Mouse (Mus musculus) forebrain, embryonic 16.5 days (tissue): ENCODE results near the gene Pde1b. TPM values are rescaled to one million over a fixed set of nuclear protein-coding genes. Genes with fewer than 3 reads are reported as not detected.

Experiments used
- ATAC-seq: fragments of 200-750 bp; cut with Nextera tagmentation; 2 replicates; pipeline ENCODE4 v1.8.0; 2017; ENCODE audit warnings: mild to moderate bottlenecking, moderate library complexity
- H3K27ac ChIP-seq: fragments of 300-500 bp; sonication (generic); 2 replicates; pipeline ENCODE4 v1.5.1; 2014; ENCODE audit warnings: low read length, control low read depth
- H3K27me3 ChIP-seq: fragments of 300-500 bp; sonication (generic); replicated peaks from 2 replicates; pipeline ENCODE4 v1.6.1; 2014; ENCODE audit warnings: low read length; ENCODE audit not compliant: control insufficient read depth, insufficient read depth
- H3K36me3 ChIP-seq: fragments of 300-500 bp; sonication (generic); 2 replicates; pipeline ENCODE4 v1.6.1; 2014; ENCODE audit not compliant: control insufficient read depth, insufficient read depth
- H3K4me1 ChIP-seq: fragments of 300-500 bp; sonication (generic); replicated peaks from 2 replicates; pipeline ENCODE4 v1.6.1; 2014; ENCODE audit warnings: low read length; ENCODE audit not compliant: control insufficient read depth, insufficient read depth
- H3K4me2 ChIP-seq: fragments of 300-500 bp; sonication (generic); 2 replicates; pipeline ENCODE4 v1.6.1; 2014; ENCODE audit warnings: mild to moderate bottlenecking, low read length, control low read depth
- H3K4me3 ChIP-seq: fragments of 300-500 bp; sonication (generic); replicated peaks from 2 replicates; pipeline ENCODE4 v1.5.1; 2014; ENCODE audit warnings: mild to moderate bottlenecking, low read length, control low read depth
- H3K9ac ChIP-seq: fragments of 300-500 bp; sonication (generic); replicated peaks from 2 replicates; pipeline ENCODE4 v1.6.1; 2014; ENCODE audit warnings: low read depth, low read length, control low read depth
- H3K9me3 ChIP-seq: fragments of 300-500 bp; sonication (generic); 2 replicates; pipeline ENCODE4 v1.6.1; 2016; ENCODE audit warnings: low read length; ENCODE audit not compliant: control insufficient read depth
- WGBS: fragments of 180-500 bp; shearing (Covaris S2); extraction: QIAGEN DNeasy Blood & Tissue Kit; methylation state at CpG from one replicate; pipeline ENCODE4 v1.1.7; 2014; 5-methylcytosine and 5-hydroxymethylcytosine counted together
- polyA plus RNA-seq: library from polyadenylated mRNA; unstranded; fragments of >200 nt; fragmentation: Nextera tagmentation; extraction: Ambion mirVana; gene quantifications from 2 replicates; pipeline ENCODE4 v1.2.1, GENCODE M21; 2015

Pde1b gene
- polyA plus RNA-seq, 1 experiment from 2014 or later = 71.0 TPM

GRCm38 (mm10) chr15:103552096-103552690 is 49.4 kb downstream of the Pde1b start:
- Histone ChIP-seq H3K9me3 (no peaks in the 10 kb centered on the region), H3K4me2 (no peak overlapping the region), H3K27me3 (no peaks in the 10 kb centered on the region), H3K4me1 (no peaks in the 10 kb centered on the region), H3K9ac (no peak overlapping the region), H3K36me3 (no peaks in the 10 kb centered on the region), H3K27ac (no peak overlapping the region), H3K4me3 (no peak overlapping the region)
- ATAC-seq = peak; percentile 62
- 50% methylated on average over 3 of the region's 3 CpGs for WGBS

DNA sequence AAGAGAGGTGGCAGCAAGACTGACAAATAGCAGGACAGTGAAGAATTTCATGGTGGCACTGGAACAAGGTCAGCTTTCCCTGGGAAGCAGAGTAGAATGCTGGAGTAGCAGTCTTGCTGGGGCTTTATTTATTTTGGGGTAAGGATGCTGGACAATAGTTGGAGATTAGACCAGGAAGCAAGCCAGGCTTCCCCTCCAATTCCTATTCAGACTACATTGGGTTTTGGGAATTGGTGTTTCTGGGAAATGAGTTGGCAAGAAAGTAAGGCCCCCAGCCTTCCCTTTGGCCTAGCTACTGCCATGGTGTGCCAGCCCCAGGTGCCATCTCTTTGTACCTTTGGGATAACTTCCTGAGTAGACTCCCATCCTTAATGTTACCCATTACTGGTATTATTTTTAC is 62.1 kb downstream of the Pde1b start, which contains the start of gene Glycam1:
Gene Glycam1 (minus strand): TSS at position 101 of the 400 bp plus-strand sequence.
- no peaks in the 10 kb centered on the region for H3K9me3 ChIP-seq
- H3K27me3 ChIP-seq = no peaks in the 10 kb centered on the region
- H3K4me2 ChIP-seq = no peak within 1 kb of the TSS
- H3K27ac ChIP-seq = no peak within 1 kb of the TSS
- no peak within 1 kb of the TSS for H3K4me3 ChIP-seq
- no peaks in the 10 kb centered on the region for H3K4me1 ChIP-seq
- ATAC-seq = no peak
- no peak within 1 kb of the TSS for H3K9ac ChIP-seq
- no peaks in the 10 kb centered on the region for H3K36me3 ChIP-seq

Other genes starting within 250 kb of the Pde1b start
- gene Nfe2, start 244.6 kb upstream of the Pde1b start, polyA plus RNA-seq = 0.30 and 0.39 TPM in 2 replicates
- gene Copz1, start 230.3 kb upstream of the Pde1b start, polyA plus RNA-seq = 221 TPM in 2 replicates
- 0.24 and 0.73 TPM in 2 replicates for gene Gpr84, start 192.4 kb upstream of the Pde1b start, polyA plus RNA-seq
- gene Zfp385a, start 162.9 kb upstream of the Pde1b start, polyA plus RNA-seq = 12.2 and 13.1 TPM in 2 replicates
- gene Itga5, start 136.3 kb upstream of the Pde1b start, polyA plus RNA-seq = 6.7 and 7.9 TPM in 2 replicates
- not detected in 2 replicates for gene Gtsf1, start 72.6 kb upstream of the Pde1b start, polyA plus RNA-seq
- not detected in 2 replicates for gene Gtsf2, start 54.6 kb upstream of the Pde1b start, polyA plus RNA-seq
- gene Nckap1l, start 49.2 kb upstream of the Pde1b start, polyA plus RNA-seq = 1.6 and 1.7 TPM in 2 replicates
- 89.0 and 108 TPM in 2 replicates for gene Ppp1r1a, start 35.0 kb downstream of the Pde1b start, polyA plus RNA-seq
- gene Glycam1, start 62.0 kb downstream of the Pde1b start, polyA plus RNA-seq = not detected in 2 replicates